Mouse (Mus musculus): ENCODE measurements around the gene Clic4. TPM values are rescaled to one million over a fixed set of nuclear protein-coding genes. Genes with fewer than 3 reads are reported as not detected.

Clic4 gene
- polyA plus RNA-seq, 1 experiment from 2014 or later, result 56.1 TPM

Other genes with a start within 250 kb of the Clic4 start
- 0.11 TPM in 1 of 2 replicates, not detected in the other for gene Runx3, start 152.2 kb downstream of the Clic4 start, polyA plus RNA-seq (2015; fragmentation: Nextera tagmentation; extraction: Ambion mirVana)
- gene Srrm1, start 80.5 kb upstream of the Clic4 start, polyA plus RNA-seq (2015; fragmentation: Nextera tagmentation; extraction: Ambion mirVana), result 151 and 163 TPM in 2 replicates
- gene Ncmap, start 125.4 kb upstream of the Clic4 start, polyA plus RNA-seq (2015; fragmentation: Nextera tagmentation; extraction: Ambion mirVana), result 0.94 and 1.0 TPM in 2 replicates
- 52.8 and 54.1 TPM in 2 replicates for gene Rcan3, start 161.0 kb upstream of the Clic4 start, polyA plus RNA-seq (2015; fragmentation: Nextera tagmentation; extraction: Ambion mirVana)
- gene Stpg1, start 222.0 kb upstream of the Clic4 start, polyA plus RNA-seq (2015; fragmentation: Nextera tagmentation; extraction: Ambion mirVana), result 0.39 and 0.41 TPM in 2 replicates
- 6.8 and 10.7 TPM in 2 replicates for gene Nipal3, start 222.2 kb upstream of the Clic4 start, polyA plus RNA-seq (2015; fragmentation: Nextera tagmentation; extraction: Ambion mirVana)

Data from hindbrain, embryonic 16.5 days (tissue).